Mouse (Mus musculus) activated CD4-positive, CD25-positive, alpha-beta regulatory T cell, adult 9 weeks (primary cell): ENCODE results near the gene Yipf6. TPM values are rescaled to one million over a fixed set of nuclear protein-coding genes. Genes with fewer than 3 reads are reported as not detected.

Experiments
- polyA plus RNA-seq: library from polyadenylated mRNA; unstranded; fragments of 100-300 nt; shearing (Covaris generic); gene quantifications from one replicate; pipeline ENCODE4 v1.2.1, GENCODE M21; 2017

Yipf6 gene
- 30.3 TPM for polyA plus RNA-seq

DNA sequence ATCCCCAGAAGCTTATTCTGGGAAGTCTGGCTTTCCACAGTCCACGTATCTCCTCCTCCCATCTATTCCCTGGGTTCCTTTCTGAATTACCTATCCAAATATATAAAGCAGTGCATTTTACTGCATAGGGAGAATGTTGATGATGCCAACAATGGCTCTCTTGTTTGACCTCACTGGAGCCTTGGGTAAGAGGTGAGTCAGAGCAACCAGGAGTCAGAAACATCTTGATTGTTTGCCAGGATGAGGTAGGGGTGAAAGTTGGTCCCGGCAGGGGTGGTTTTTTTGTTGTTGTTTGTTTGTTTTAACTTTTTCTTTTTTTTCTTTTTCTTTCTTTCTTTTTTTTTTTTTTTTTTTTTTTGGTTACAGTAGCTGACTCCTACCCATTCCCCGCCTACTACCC lies at the start of gene Yipf6:
Gene Yipf6, plus strand, starts transcription at position 216 of the 400 bp plus-strand sequence.

DNA sequence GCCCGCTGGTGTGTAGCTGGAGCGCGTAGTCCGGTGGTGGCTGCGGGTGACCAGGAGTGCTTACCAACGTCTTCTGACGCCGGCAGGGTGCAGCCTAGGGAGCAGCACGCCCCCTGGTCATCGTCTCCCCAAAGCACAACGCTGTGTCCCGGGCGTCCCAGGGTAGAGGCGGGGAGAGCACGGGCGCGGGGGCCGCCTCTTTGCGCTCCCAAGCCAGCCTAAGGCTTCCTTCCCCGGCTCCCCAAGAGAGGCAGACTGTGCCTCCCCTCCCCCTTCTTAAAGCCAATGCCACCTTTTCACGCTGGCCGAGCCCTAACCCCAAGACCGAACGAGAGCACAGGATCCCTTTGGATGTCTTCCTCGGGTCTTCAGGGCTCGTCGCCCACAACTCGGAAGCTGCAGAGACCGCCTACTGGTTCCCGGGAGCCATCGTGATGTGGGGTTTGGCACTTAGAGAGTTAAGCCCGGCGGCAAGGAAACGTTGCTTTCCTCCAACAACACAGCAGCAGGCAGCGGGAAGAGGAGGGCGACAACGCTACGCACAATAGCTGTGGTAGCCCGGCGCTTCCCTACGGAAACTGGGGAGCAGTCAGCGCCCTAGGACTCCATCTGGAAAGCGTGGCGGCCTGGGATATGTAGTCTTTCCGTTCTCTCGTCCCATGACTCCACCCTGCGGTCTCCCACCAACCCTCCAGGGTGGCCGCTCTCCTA lies 45.6 kb upstream of the Yipf6 start, which contains the start of gene Ophn1:
Gene Ophn1, minus strand, starts transcription at position 620 of the 711 bp plus-strand sequence.

Other genes starting within 250 kb of the Yipf6 start
- 0.11 TPM for gene Ophn1, start 45.3 kb upstream of the Yipf6 start, polyA plus RNA-seq
- gene Stard8, start 66.9 kb downstream of the Yipf6 start, polyA plus RNA-seq, result 0.78 TPM
- gene Efnb1, start 199.8 kb downstream of the Yipf6 start, polyA plus RNA-seq, result 0.97 TPM